Mouse (Mus musculus) adrenal gland, postnatal 25 days (tissue): ENCODE data around the gene Zmpste24. TPM values are rescaled to one million over a fixed set of nuclear protein-coding genes. Genes with fewer than 3 reads are reported as not detected.

Experiments used
- DNase-seq: peaks from one replicate; pipeline ENCODE4 v3.0.0; 2021; ENCODE audit warnings: mixed read lengths
- total RNA-seq: library from RNA; stranded (reverse); gene quantifications from 2 replicates; pipeline ENCODE4 v1.2.3, GENCODE M21; 2021

The Zmpste24 gene
- total RNA-seq, 1 experiment from 2014 or later = 52.1 TPM

DNA sequence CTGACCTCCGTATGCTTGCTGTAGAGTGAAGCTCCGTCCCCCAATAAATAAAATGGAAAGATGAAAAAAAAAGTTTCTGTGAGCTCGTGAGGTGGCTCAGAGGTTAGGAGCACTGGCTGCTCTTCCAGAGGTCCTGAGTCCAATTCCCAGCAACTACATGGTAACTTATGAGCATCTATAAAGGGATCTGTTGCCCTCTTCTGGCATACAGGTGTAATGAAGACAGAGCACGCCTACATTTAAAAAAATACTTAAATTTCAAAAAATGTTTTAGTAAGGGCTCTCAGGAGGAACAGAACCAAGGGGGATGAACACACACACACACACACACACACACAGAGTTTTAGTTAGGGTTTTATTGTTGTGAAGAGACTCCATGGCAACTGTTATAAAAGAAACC, 66.6 kb downstream of the Zmpste24 start:
- no peak for DNase-seq

DNA sequence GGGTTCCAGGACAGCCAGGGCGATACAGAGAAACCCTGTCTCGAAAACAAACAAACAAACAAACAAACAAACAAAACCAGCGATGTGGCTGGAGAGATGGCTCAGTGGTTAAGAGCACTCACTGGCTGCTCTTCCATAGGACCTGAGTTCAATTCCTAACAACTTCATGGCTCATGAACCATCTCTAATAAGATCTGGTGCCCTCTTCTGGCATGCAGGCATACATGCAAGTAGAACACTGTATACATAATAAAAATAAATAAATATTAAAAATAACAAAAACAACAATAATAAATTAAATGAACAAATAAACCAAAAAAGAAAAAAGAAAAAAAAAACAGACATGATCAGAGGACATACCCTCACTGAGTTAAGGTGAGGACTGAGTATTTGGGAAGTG, 68.4 kb downstream of the Zmpste24 start:
- DNase-seq = no peak

DNA sequence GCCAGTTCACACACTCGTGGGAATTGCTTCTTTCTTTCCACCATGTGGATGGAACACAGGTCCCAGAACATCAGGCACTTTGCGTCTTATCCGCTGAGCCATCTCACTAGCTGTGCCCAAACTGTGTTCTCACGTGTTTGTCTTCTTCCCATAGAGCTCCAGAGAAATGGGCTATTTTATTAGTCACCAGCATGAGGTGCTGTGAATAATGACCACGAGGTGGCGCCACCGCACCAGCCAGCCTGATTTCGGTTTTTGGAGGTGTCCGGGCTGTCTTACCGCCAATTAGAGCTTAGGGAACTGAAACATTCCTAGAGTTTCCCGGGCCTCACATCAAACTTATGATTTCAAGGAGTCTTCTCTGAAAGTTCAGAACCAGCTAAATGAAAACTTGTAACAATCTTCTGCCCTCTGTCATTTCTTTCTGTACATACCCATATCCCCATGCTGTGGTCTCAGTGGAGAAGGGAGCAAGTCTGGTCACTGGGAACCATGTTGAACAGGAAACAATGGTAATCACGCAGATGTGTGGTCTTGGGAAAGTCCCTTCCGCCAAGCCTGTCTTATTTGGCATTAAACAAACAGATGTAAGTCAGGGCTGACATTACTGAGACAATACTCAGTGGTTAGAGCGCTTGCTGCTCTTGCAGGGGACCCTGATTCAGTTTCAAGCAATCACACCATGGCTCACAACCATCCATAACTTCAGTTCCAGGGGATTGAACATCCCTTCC, 69.2 kb downstream of the Zmpste24 start:
- peak; percentile 50 for DNase-seq

DNA sequence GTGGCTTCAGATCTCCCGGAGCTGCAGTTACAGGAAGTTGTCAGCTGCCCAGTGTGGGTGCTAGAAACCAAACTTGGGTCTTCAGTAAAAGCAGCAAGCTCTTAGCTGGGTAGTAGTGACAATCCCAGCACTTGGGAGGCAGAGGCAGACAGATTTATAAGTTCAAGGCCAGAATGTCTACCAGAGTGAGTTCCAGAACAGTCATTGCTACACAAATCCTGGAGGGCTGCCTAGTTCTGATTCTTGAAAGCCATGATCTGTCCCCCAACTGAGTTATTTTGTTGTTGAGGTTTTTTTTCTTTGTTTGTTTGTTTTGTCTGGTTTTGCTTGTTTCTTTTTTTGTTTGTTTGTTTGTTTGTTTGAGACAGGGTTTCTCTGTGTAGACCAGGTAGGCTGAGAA, 69.9 kb downstream of the Zmpste24 start:
- no peak for DNase-seq

- DNase-seq = no peak
Measured at GRCm38 (mm10) chr4:121025681-121026080, 72.4 kb downstream of the Zmpste24 start.

DNA sequence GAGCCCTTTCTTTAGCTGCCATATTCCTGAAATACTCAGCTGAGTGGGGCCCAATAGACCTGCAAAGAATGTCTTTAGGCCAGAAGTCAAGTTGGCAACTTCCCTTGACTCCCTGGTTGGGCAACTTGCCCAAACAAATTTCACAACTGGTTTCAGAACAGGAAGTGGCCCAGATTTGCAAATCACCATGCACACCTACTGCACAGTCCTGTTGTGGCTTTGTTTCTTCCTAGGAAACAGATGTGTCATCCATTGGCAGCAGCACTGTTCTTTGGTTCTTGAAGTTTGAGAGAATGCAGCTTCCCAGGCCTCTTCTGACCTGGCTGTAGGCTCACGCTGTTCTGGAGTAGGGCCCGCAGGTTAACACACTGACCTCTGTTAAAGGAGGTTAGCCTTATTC, 74.1 kb downstream of the Zmpste24 start:
- no peak for DNase-seq

DNA sequence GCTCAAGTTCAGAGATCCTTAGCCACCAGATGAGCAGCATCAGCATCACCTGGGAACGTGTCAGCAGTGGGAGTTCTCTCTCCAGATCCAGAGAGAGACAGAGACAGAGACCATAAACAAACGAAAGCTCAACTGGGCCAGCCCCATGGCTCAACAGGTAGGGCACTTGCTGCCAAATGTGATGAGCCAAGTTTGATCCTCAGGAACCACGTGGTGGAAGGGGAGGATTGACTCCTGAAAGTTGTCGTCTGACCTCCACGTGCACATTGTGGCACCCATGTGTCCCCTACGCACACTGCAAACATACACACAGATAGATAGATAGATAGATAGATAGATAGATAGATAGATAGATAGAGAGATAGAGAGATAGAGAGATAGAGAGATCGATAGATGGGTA, 74.6 kb downstream of the Zmpste24 start:
- DNase-seq = no peak

DNA sequence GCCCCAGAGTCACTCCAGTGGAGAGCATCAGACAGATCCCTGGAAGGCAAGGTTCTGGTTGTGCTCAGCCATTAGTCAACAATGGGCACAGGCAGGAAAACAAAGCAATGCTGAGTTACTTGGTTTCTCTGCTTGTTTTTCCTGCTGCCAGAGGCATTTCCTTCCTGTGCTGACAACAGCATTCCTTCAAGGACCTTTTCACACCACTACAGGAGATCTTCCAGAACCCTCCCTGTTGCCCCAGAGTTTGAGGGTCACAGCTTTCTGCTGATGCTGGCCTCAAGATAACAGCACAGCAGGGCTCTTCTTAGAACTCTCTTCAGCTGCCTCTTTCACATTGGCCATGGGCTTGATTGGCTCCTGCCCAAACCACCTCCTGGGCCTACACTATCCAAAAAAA, 76.1 kb downstream of the Zmpste24 start:
- DNase-seq = no peak

GRCm38 (mm10) chr4:121020040-121020790, 77.8 kb downstream of the Zmpste24 start:
- DNase-seq = peak; percentile 56

- DNase-seq = no peak
Measured at GRCm38 (mm10) chr4:121018250-121018649, 79.8 kb downstream of the Zmpste24 start.

DNA sequence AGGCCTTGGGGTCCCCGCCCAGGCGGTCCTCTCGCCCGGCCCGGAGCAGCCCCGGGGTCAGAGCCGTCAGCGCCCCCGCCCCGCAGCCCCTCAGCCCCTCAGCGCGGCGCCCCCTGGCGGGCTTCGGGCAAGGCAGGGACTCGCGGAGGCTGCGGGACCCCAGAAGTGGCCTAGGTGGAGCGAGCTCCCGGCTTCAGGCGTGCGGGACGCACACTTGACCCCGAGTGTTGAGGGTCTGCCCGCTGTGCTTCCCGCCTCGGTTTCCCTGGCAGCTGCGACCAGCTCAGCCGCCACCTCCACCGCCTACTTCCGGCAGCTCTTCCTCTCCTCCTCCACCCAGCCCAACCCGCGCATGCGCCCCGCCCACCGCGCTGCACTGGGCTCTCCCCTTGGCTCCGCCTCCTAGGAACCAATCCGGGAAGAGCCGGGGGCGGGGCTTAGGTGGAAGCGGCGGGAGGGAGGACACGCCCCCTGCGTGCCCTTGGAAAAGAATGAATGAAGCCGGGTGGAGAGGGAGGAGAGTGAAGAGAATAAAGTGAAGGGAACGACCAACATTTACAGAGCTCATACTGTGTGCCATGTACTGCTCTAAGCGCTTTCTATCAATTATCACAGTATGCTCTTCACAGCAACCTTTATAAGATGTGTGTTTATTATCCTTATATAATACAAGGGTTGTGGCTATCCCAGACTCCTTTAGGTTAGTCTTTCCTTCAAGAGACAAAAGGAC, 80.9 kb downstream of the Zmpste24 start, which contains the start of gene Smap2:
Gene Smap2 (minus strand): TSS at position 320 of the 730 bp plus-strand sequence.
- DNase-seq = peak; percentile 100

DNA sequence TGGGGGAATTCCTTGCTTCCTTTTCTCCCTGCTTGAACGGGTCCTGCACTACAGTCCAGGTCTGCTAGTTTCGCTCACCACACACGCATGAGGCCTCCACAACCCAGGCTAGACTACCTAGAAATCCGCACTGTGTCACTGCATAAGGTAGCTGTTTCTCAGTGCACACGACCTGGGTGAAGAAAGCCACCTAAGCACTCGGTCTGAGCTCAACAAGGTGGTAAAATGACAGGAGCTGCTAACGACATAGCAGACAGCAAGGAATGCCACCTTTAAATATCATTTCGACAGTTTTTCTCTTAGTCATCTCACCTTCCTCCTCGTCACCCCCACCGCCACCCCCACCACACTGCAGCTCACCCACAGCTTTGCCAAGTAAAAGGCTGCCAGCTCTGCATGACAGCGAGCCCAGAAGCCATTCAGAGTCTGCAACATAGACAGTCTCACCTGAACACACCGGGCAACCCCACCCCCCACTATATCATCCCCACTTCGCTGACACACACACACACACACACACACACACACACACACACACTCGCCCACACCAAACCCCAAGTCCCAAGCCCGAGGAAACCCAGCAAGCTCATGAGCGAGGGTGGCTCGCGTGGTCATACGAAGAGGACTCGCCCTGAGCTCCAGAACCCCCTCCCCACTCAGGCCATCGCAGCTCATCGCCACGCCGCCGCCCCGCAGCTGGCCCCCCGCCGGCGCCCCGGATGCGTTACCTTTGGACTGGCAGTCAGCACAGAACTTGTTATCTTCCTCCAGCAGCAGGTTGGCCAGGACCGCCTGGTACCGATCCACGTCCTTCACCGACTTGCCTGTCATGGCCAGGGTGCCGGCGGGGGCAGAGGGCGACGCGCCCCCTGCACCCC, 81.8 kb downstream of the Zmpste24 start:
- DNase-seq = peak; percentile 21

DNA sequence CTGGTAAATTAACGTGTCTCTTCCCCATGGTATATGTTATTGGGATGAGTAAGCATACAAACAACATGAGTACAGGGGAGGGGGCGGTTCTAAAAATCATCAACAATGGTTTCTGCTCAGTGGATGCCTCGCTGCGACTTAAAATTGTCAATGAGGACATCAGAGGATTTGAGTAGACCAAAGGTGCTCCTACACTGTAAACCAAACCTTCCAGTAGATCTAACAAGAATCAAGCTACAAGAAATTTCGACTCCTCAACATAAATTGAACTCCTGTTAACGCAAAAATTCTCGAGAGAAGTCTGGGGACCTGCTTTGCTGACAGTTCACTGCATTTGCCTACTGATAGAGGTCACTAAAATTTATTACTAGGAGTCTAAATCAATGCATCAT, 82.8 kb downstream of the Zmpste24 start:
- DNase-seq = no peak

- no peak for DNase-seq
Measured at GRCm38 (mm10) chr4:121014594-121015267, 83.3 kb downstream of the Zmpste24 start.

- no peak for DNase-seq
Measured at GRCm38 (mm10) chr4:121010770-121011549, 87.1 kb downstream of the Zmpste24 start.

Other genes with a start within 250 kb of the Zmpste24 start
- gene Rims3, start 243.4 kb downstream of the Zmpste24 start, total RNA-seq = 6.4 and 11.1 TPM in 2 replicates
- 11.6 and 12.9 TPM in 2 replicates for gene Exo5, start 173.2 kb downstream of the Zmpste24 start, total RNA-seq
- 3.4 and 4.9 TPM in 2 replicates for gene Zfp69, start 146.5 kb downstream of the Zmpste24 start, total RNA-seq
- 31.5 and 35.7 TPM in 2 replicates for gene Smap2, start 81.0 kb downstream of the Zmpste24 start, total RNA-seq
- 0.46 and 0.71 TPM in 2 replicates for gene Col9a2, start 58.9 kb downstream of the Zmpste24 start, total RNA-seq
- gene Tmco2, start 11.0 kb upstream of the Zmpste24 start, total RNA-seq = not detected in 2 replicates
- gene Rlf, start 116.8 kb upstream of the Zmpste24 start, total RNA-seq = 15.3 and 17.8 TPM in 2 replicates
- gene Gm12888, start 226.7 kb upstream of the Zmpste24 start, total RNA-seq = not detected in 2 replicates